ENCODE assay signal across 8 mouse cellular contexts in the genomic region with DNA sequence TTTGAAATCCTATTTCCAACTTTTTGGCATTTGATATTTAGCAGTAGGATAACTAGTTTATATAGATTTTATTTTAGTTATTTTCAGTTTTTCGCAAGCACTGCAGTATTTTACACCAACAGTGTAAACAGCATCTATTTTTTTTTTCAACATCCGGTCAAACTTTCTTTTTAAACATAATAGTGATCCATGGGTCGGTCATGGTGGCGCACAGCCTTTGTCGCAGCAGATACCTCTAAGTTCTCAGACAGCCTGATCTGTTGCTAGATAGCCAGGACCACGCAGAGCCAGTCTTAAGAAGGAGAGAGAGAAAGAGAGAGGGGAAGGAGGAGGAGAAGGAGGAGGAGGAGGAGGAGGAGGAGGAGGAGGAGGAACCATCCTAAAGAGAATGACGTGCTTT. TPM values are rescaled to one million over a fixed set of nuclear protein-coding genes. Genes with fewer than 3 reads are reported as not detected.
A peak's percentile ranks its signal among the peaks of the same experiment; 100 is the strongest.
DNase-seq lines count a peak whose midpoint lies in the region; ATAC-seq and TF ChIP-seq lines count a peak whose summit lies in the region.

No protein-coding gene starts in this region.

- H3K4me2 ChIP-seq in lung, embryonic 14.5 days: peak overlapping the region; percentile 93
- peak overlapping the region; percentile 97 for H3K4me2 ChIP-seq in hindbrain, embryonic 14.5 days (replicated peaks)
- H3K4me2 ChIP-seq in neural tube, embryonic 12.5 days (replicated peaks): peak overlapping the region; percentile 76

- H3K27me3 ChIP-seq in lung, embryonic 14.5 days (ENCODE audit: insufficient read depth, low read length): no peaks in the 10 kb centered on the region
- no peaks in the 10 kb centered on the region for H3K27me3 ChIP-seq in hindbrain, embryonic 14.5 days (ENCODE audit: control insufficient read depth, insufficient read depth, low read length)
- no peaks in the 10 kb centered on the region for H3K27me3 ChIP-seq in neural tube, embryonic 12.5 days (replicated peaks)

- no peak overlapping the region; the same call in 1 of the 2 replicates for H3K4me3 ChIP-seq in lung, embryonic 14.5 days (ENCODE audit: low read depth, low read length)
- H3K4me3 ChIP-seq in hindbrain, embryonic 14.5 days (replicated peaks; ENCODE audit: low read length): no peak overlapping the region
- no peak overlapping the region for H3K4me3 ChIP-seq in neural tube, embryonic 12.5 days

- no peak overlapping the region for H3K9ac ChIP-seq in lung, embryonic 14.5 days
- no peak overlapping the region for H3K9ac ChIP-seq in hindbrain, embryonic 14.5 days
- no peak overlapping the region for H3K9ac ChIP-seq in neural tube, embryonic 12.5 days

- ATAC-seq in lung, embryonic 14.5 days (ENCODE audit: insufficient read depth): no peak
- ATAC-seq in hindbrain, embryonic 14.5 days (ENCODE audit: low FRiP score): no peak
- no peak for ATAC-seq in neural tube, embryonic 12.5 days (ENCODE audit: low FRiP score, low read depth)

- no peak overlapping the region for H3K27ac ChIP-seq in lung, embryonic 14.5 days (ENCODE audit: low read depth)
- peak overlapping the region; percentile 88; the same call in 1 of the 2 replicates for H3K27ac ChIP-seq in hindbrain, embryonic 14.5 days
- no peak overlapping the region for H3K27ac ChIP-seq in neural tube, embryonic 12.5 days

- DNase-seq in lung, embryonic 14.5 days: no peak
- DNase-seq in lung, postnatal 25 days (ENCODE audit: low spot score): no peak
- peak; percentile 2 for DNase-seq in brain, embryonic 14.5 days (ENCODE audit: low read depth)
- no peak for DNase-seq in hindbrain, embryonic 14.5 days (ENCODE audit: low spot score)
- no peak for DNase-seq in right cerebral cortex, adult 18-20 months
- no peak for DNase-seq in adrenal gland, postnatal 10 days
- DNase-seq in urinary bladder, postnatal 25 days (ENCODE audit: low spot score): no peak

- peaks cover 22% of the 10 kb centered on the region for H3K36me3 ChIP-seq in lung, embryonic 14.5 days (ENCODE audit: insufficient read depth)
- peaks cover 28% of the 10 kb centered on the region for H3K36me3 ChIP-seq in hindbrain, embryonic 14.5 days (replicated peaks; ENCODE audit: control insufficient read depth, insufficient read depth)
- H3K36me3 ChIP-seq in neural tube, embryonic 12.5 days: peaks cover 21% of the 10 kb centered on the region

- TF ChIP-seq POLR2A in brain, embryonic 14.5 days (IDR thresholded peaks at IDR 0.05; ENCODE audit: borderline replicate concordance, extremely low read depth, insufficient read depth, insufficient read length, poor library complexity, severe bottlenecking): no peak

- WGBS in lung, embryonic 14.5 days: 74% methylated on average over 7 of the region's 7 CpGs
- 88% methylated on average over 6 of the region's 7 CpGs for WGBS in hindbrain, embryonic 14.5 days
- WGBS in neural tube, embryonic 12.5 days: 78% methylated on average over 7 of the region's 7 CpGs

- H3K9me3 ChIP-seq in lung, embryonic 14.5 days (ENCODE audit: low read depth, low read length): no peaks in the 10 kb centered on the region
- no peaks in the 10 kb centered on the region for H3K9me3 ChIP-seq in hindbrain, embryonic 14.5 days (ENCODE audit: control insufficient read depth, low read length)
- H3K9me3 ChIP-seq in neural tube, embryonic 12.5 days: no peaks in the 10 kb centered on the region

- H3K4me1 ChIP-seq in lung, embryonic 14.5 days (ENCODE audit: insufficient read depth): no peaks in the 10 kb centered on the region
- peaks cover 36% of the 10 kb centered on the region for H3K4me1 ChIP-seq in hindbrain, embryonic 14.5 days (replicated peaks; ENCODE audit: control insufficient read depth, insufficient read depth, low read length)
- H3K4me1 ChIP-seq in neural tube, embryonic 12.5 days: peaks cover 18% of the 10 kb centered on the region

- no peak for TF ChIP-seq CTCF in lung, embryonic 14.5 days (IDR thresholded peaks at IDR 0.05; ENCODE audit: low read depth)
- no peak for TF ChIP-seq CTCF in brain, embryonic 14.5 days (IDR thresholded peaks at IDR 0.05; ENCODE audit: borderline replicate concordance, extremely low read depth, insufficient read depth, insufficient read length)

RNA-seq across cellular contexts. Expression of gene Psmc2, which starts 0.7 kb away (rescaled TPM):
- polyA plus RNA-seq in lung, embryonic 14.5 days (2014; fragmentation: Nextera tagmentation; extraction: Ambion mirVana): 188 and 190 TPM in 2 replicates
- 83.3 and 89.2 TPM in 2 replicates for polyA plus RNA-seq in brain, embryonic 14.5 days (2012; rRNA removed)
- polyA plus RNA-seq in hindbrain, embryonic 14.5 days (2014; fragmentation: Nextera tagmentation; extraction: Ambion mirVana): 180 and 182 TPM in 2 replicates
- polyA plus RNA-seq in neural tube, embryonic 12.5 days (2016; fragmentation: Nextera tagmentation; extraction: Ambion mirVana): 210 and 220 TPM in 2 replicates
- 100 to 1,000 TPM; 108 to 114 TPM for total RNA-seq in adrenal gland, postnatal 10 days (2021)

RNA-seq across cellular contexts. Expression of gene Dnajc2, which starts 0.7 kb away (rescaled TPM):
- polyA plus RNA-seq in lung, embryonic 14.5 days (2014; fragmentation: Nextera tagmentation; extraction: Ambion mirVana): 76.9 and 77.4 TPM in 2 replicates
- 21.1 and 29.5 TPM in 2 replicates for polyA plus RNA-seq in brain, embryonic 14.5 days (2012; rRNA removed)
- polyA plus RNA-seq in hindbrain, embryonic 14.5 days (2014; fragmentation: Nextera tagmentation; extraction: Ambion mirVana): 64.5 and 65.9 TPM in 2 replicates
- 83.2 and 84.6 TPM in 2 replicates for polyA plus RNA-seq in neural tube, embryonic 12.5 days (2016; fragmentation: Nextera tagmentation; extraction: Ambion mirVana)
- 10 to 100 TPM; 26.5 to 28.8 TPM for total RNA-seq in adrenal gland, postnatal 10 days (2021)

RNA-seq across cellular contexts. Expression of gene Pmpcb, which starts 48.8 kb away (rescaled TPM):
- polyA plus RNA-seq in lung, embryonic 14.5 days (2014; fragmentation: Nextera tagmentation; extraction: Ambion mirVana): 85.6 TPM in 2 replicates
- polyA plus RNA-seq in brain, embryonic 14.5 days (2012; rRNA removed): 66.7 and 72.8 TPM in 2 replicates
- polyA plus RNA-seq in hindbrain, embryonic 14.5 days (2014; fragmentation: Nextera tagmentation; extraction: Ambion mirVana): 74.8 and 82.5 TPM in 2 replicates
- 82.7 and 83.2 TPM in 2 replicates for polyA plus RNA-seq in neural tube, embryonic 12.5 days (2016; fragmentation: Nextera tagmentation; extraction: Ambion mirVana)
- 100 to 1,000 TPM; 235 to 244 TPM for total RNA-seq in adrenal gland, postnatal 10 days (2021)
